Mouse (Mus musculus): ENCODE measurements around the gene Plcb2. TPM values are rescaled to one million over a fixed set of nuclear protein-coding genes. Genes with fewer than 3 reads are reported as not detected.
A peak's percentile ranks its signal among the peaks of the same experiment; 100 is the strongest.

Plcb2 gene
- polyA plus RNA-seq, 1 experiment from 2014 or later, result 0.44 TPM

GRCm38 (mm10) chr2:118729194-118729593 lies 956 bp upstream of the Plcb2 start:
- no peak for DNase-seq (ENCODE audit: low spot score)
- WGBS, result 38% methylated on average over 4 of the region's 4 CpGs
- H3K27ac ChIP-seq (replicated peaks), result no peak overlapping the region
- no peaks in the 10 kb centered on the region for H3K36me3 ChIP-seq (replicated peaks)
- H3K9me3 ChIP-seq, result no peaks in the 10 kb centered on the region
- peaks cover 89% of the 10 kb centered on the region for H3K27me3 ChIP-seq (replicated peaks; ENCODE audit: low read depth, poor library complexity, severe bottlenecking)
- no peak overlapping the region for H3K4me3 ChIP-seq
- H3K4me1 ChIP-seq, result peaks cover 15% of the 10 kb centered on the region

GRCm38 (mm10) chr2:118727911-118728310 lies 327 bp downstream of the Plcb2 start:
- Histone ChIP-seq H3K9me3 (no peaks in the 10 kb centered on the region), H3K27me3 (replicated peaks; ENCODE audit: low read depth, poor library complexity, severe bottlenecking) (peaks cover 90% of the 10 kb centered on the region), H3K27ac (replicated peaks) (0 out of 2 replicates have a peak overlapping the region, but pooled peaks have one; percentile 40), H3K4me1 (peaks cover 15% of the 10 kb centered on the region), H3K36me3 (replicated peaks) (no peaks in the 10 kb centered on the region), H3K4me3 (peak overlapping the region; percentile 12; the same call in 1 of the 2 replicates)
- DNase-seq (ENCODE audit: low spot score), result no peak
- WGBS, result 21% methylated on average over 9 of the region's 9 CpGs

- Histone ChIP-seq H3K27ac (replicated peaks) (no peak overlapping the region), H3K4me1 (peaks cover 15% of the 10 kb centered on the region), H3K36me3 (replicated peaks) (no peaks in the 10 kb centered on the region), H3K4me3 (no peak overlapping the region), H3K9me3 (no peaks in the 10 kb centered on the region), H3K27me3 (replicated peaks; ENCODE audit: low read depth, poor library complexity, severe bottlenecking) (peaks cover 87% of the 10 kb centered on the region)
- 80% methylated on average over 2 of the region's 2 CpGs for whole genome bisulfite sequencing
- no peak for DNase-seq (ENCODE audit: low spot score)
These were observed 1.4 kb downstream of the Plcb2 start for GRCm38 (mm10) chr2:118726873-118727272.

GRCm38 (mm10) chr2:118725511-118725910 lies 2.7 kb downstream of the Plcb2 start:
- peaks cover 74% of the 10 kb centered on the region for H3K27me3 ChIP-seq (replicated peaks; ENCODE audit: low read depth, poor library complexity, severe bottlenecking)
- 85% methylated on average over 4 of the region's 4 CpGs for WGBS
- no peak overlapping the region for H3K4me3 ChIP-seq
- no peak for DNase-seq (ENCODE audit: low spot score)
- no peak overlapping the region for H3K27ac ChIP-seq (replicated peaks)
- H3K4me1 ChIP-seq, result peaks cover 15% of the 10 kb centered on the region
- no peaks in the 10 kb centered on the region for H3K9me3 ChIP-seq
- no peaks in the 10 kb centered on the region for H3K36me3 ChIP-seq (replicated peaks)

DNA sequence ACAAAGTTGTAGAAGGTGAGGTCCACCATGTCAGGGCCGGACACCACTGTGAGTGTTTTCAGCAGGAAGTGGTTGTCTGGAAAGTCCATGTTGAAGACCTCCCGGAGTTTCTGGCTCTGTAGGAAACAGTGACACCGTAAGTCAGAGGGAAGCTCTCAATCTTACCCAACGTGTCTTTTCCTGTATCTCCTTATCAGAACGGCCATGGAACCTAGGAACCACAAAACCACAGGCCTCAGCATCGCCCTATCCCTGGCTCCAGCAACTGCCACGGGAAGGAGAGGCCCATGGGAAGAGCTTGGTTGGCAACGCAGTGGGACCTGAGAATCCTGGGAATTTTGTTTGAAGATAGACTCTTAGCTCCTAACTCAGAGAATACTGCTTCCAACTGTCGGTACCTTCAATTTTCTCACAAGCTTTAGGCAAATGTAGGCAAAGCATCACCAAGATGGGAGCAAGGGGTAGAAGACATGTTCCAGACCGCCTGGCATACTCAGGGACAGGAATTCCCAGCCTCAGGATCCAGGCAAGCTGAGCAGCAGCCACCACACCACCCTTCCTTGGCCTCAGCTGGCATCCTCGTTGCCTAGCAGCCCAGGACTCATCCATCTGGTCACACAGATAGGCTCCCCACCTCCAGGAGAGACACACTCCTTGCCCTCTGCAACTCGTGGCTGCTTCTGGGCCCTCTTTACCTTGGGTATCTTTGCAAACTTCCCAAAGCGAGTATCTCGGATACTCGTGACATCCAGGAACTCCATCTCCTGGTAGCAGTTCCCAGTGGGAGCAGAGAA lies 4.3 kb downstream of the Plcb2 start:
- no peak overlapping the region for H3K27ac ChIP-seq (replicated peaks)
- no peak for DNase-seq (ENCODE audit: low spot score)
- WGBS, result 82% methylated on average over 15 of the region's 15 CpGs
- peaks cover 11% of the 10 kb centered on the region for H3K4me1 ChIP-seq
- H3K9me3 ChIP-seq, result no peaks in the 10 kb centered on the region
- H3K4me3 ChIP-seq, result no peak overlapping the region
- H3K27me3 ChIP-seq (replicated peaks; ENCODE audit: low read depth, poor library complexity, severe bottlenecking), result peaks cover 68% of the 10 kb centered on the region
- H3K36me3 ChIP-seq (replicated peaks), result no peaks in the 10 kb centered on the region

DNA sequence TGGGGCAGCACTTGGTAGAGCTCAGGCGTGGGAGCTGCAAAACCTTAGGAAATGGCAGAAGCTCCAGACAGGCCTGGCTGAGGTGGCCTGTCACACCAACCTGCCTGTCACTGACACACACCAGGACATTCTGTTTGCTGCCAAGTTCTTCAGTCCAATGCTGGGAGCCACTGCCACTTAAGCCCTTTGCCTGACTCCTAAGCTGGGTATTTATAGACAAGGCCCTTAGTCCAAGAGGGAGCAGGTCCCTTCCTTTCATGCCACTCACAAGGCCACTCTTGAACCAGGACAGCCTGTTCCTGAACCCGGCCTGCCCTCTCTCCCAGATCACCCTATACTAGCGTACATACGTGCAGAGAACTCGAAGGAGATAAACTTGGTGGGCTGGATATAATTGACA lies 11.6 kb downstream of the Plcb2 start:
- Histone ChIP-seq H3K9me3 (no peaks in the 10 kb centered on the region), H3K4me1 (peaks cover 13% of the 10 kb centered on the region), H3K27ac (replicated peaks) (no peak overlapping the region), H3K27me3 (replicated peaks; ENCODE audit: low read depth, poor library complexity, severe bottlenecking) (peaks cover 60% of the 10 kb centered on the region), H3K4me3 (no peak overlapping the region), H3K36me3 (replicated peaks) (no peaks in the 10 kb centered on the region)
- WGBS, result 80% methylated on average over 5 of the region's 5 CpGs
- DNase-seq (ENCODE audit: low spot score), result no peak

- Histone ChIP-seq H3K27me3 (replicated peaks; ENCODE audit: low read depth, poor library complexity, severe bottlenecking) (peaks cover 80% of the 10 kb centered on the region), H3K4me3 (no peak overlapping the region), H3K27ac (replicated peaks) (no peak overlapping the region), H3K36me3 (replicated peaks) (no peaks in the 10 kb centered on the region), H3K4me1 (peaks cover 35% of the 10 kb centered on the region), H3K9me3 (no peaks in the 10 kb centered on the region)
- peak; percentile 25 for DNase-seq (ENCODE audit: low spot score)
- WGBS, result 41% methylated on average over 4 of the region's 4 CpGs
These were observed 14.0 kb downstream of the Plcb2 start for GRCm38 (mm10) chr2:118714230-118714629.

DNA sequence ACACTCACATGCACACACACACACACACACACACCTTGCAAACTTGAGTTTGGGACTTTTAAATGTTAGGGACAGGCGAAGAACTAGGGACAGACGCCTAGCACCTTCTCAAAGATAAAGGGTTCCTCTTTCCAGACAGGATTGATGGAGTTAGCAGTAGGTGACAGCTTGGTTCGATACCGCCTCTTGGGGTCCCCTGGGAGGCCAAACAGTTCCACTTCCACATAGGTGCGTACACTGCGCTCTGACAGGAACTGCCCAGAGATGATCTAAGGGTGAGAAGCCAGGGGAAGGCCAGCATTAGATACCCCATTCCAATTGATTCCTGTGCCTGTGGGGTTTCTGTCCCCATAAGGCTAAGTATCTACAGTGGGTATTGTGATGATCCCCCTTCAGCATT lies 14.6 kb downstream of the Plcb2 start:
- H3K4me3 ChIP-seq, result no peak overlapping the region
- WGBS, result 90% methylated on average over 6 of the region's 6 CpGs
- peaks cover 80% of the 10 kb centered on the region for H3K27me3 ChIP-seq (replicated peaks; ENCODE audit: low read depth, poor library complexity, severe bottlenecking)
- DNase-seq (ENCODE audit: low spot score), result no peak
- H3K36me3 ChIP-seq (replicated peaks), result no peaks in the 10 kb centered on the region
- peaks cover 38% of the 10 kb centered on the region for H3K4me1 ChIP-seq
- no peak overlapping the region for H3K27ac ChIP-seq (replicated peaks)
- H3K9me3 ChIP-seq, result no peaks in the 10 kb centered on the region

GRCm38 (mm10) chr2:118711038-118711494 lies 17.2 kb downstream of the Plcb2 start:
- Histone ChIP-seq H3K36me3 (replicated peaks) (no peaks in the 10 kb centered on the region), H3K4me1 (peaks cover 50% of the 10 kb centered on the region), H3K9me3 (no peaks in the 10 kb centered on the region), H3K27ac (replicated peaks) (peak overlapping the region; percentile 31; the same call in 1 of the 2 replicates), H3K4me3 (peak overlapping the region; percentile 56), H3K27me3 (replicated peaks; ENCODE audit: low read depth, poor library complexity, severe bottlenecking) (peaks cover 95% of the 10 kb centered on the region)
- WGBS, result 1% methylated on average over 36 of the region's 36 CpGs
- peak; percentile 77 for DNase-seq (ENCODE audit: low spot score)

GRCm38 (mm10) chr2:118709655-118710221 lies 18.5 kb downstream of the Plcb2 start:
- Histone ChIP-seq H3K27ac (replicated peaks) (no peak overlapping the region), H3K27me3 (replicated peaks; ENCODE audit: low read depth, poor library complexity, severe bottlenecking) (peaks cover 97% of the 10 kb centered on the region), H3K36me3 (replicated peaks) (no peaks in the 10 kb centered on the region), H3K4me3 (no peak overlapping the region), H3K9me3 (no peaks in the 10 kb centered on the region), H3K4me1 (peaks cover 43% of the 10 kb centered on the region)
- DNase-seq (ENCODE audit: low spot score), result peak; percentile 26
- 29% methylated on average over 4 of the region's 4 CpGs for WGBS

- 81% methylated on average over 4 of the region's 4 CpGs for WGBS
- no peak overlapping the region for H3K4me3 ChIP-seq
- no peaks in the 10 kb centered on the region for H3K36me3 ChIP-seq (replicated peaks)
- no peak overlapping the region for H3K27ac ChIP-seq (replicated peaks)
- H3K4me1 ChIP-seq, result peaks cover 48% of the 10 kb centered on the region
- peaks cover 100% of the 10 kb centered on the region for H3K27me3 ChIP-seq (replicated peaks; ENCODE audit: low read depth, poor library complexity, severe bottlenecking)
- no peak for DNase-seq (ENCODE audit: low spot score)
- H3K9me3 ChIP-seq, result no peaks in the 10 kb centered on the region
These were observed 19.8 kb downstream of the Plcb2 start for GRCm38 (mm10) chr2:118708472-118708871.

DNA sequence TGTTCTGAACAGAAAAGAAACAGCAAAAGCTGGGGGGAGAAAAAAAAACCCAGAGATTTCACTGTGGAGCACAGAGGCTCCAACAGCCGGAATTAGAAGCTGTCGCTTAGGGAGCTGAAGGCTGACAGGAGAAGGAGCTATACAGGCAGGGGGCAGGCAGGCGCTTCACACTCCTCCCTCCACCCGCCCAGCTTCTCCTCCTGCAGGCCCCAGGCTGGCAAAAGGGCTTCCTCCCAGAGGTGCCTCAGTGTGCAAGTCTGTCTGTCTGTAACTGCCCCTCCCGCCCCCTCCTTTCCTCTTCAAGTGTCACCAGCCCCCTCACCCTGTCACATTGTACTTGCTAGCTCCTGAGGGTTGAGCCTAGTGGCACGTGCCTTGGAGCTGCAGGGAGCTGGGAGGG lies 21.8 kb downstream of the Plcb2 start:
- Histone ChIP-seq H3K27me3 (replicated peaks; ENCODE audit: low read depth, poor library complexity, severe bottlenecking) (peaks cover 100% of the 10 kb centered on the region), H3K4me1 (peaks cover 63% of the 10 kb centered on the region), H3K9me3 (no peaks in the 10 kb centered on the region), H3K4me3 (no peak overlapping the region), H3K36me3 (replicated peaks) (no peaks in the 10 kb centered on the region), H3K27ac (replicated peaks) (no peak overlapping the region)
- DNase-seq (ENCODE audit: low spot score), result peak; percentile 29
- 3% methylated on average over 6 of the region's 6 CpGs for WGBS

Data from embryonic facial prominence, embryonic 10.5 days (tissue).